8 mouse cellular contexts compared by ENCODE assay signal in genomic region chr5:25221604-25222003, GRCm38 (mm10). TPM values are rescaled to one million over a fixed set of nuclear protein-coding genes. Genes with fewer than 3 reads are reported as not detected.
DNase-seq lines count a peak whose midpoint lies in the region; ATAC-seq and TF ChIP-seq lines count a peak whose summit lies in the region.

TSS of gene Galnt11 (plus strand) at chr5:25221904.

- no peaks in the 10 kb centered on the region for H3K27me3 ChIP-seq in lung, embryonic 14.5 days (ENCODE audit: insufficient read depth, low read length)
- H3K27me3 ChIP-seq in embryonic facial prominence, embryonic 11.5 days (ENCODE audit: control insufficient read depth, insufficient read depth, low read length) = no peaks in the 10 kb centered on the region
- no peaks in the 10 kb centered on the region for H3K27me3 ChIP-seq in limb, embryonic 15.5 days
- H3K27me3 ChIP-seq in stomach, embryonic 15.5 days (replicated peaks) = no peaks in the 10 kb centered on the region

- peak within 1 kb of the TSS; percentile 63 for H3K4me3 ChIP-seq in lung, embryonic 14.5 days (ENCODE audit: low read depth, low read length)
- H3K4me3 ChIP-seq in embryonic facial prominence, embryonic 11.5 days (ENCODE audit: low read depth, low read length) = peak within 1 kb of the TSS; percentile 71
- H3K4me3 ChIP-seq in limb, embryonic 15.5 days = peak within 1 kb of the TSS; percentile 83
- H3K4me3 ChIP-seq in stomach, embryonic 15.5 days (replicated peaks) = peak within 1 kb of the TSS; percentile 75

- ATAC-seq in lung, embryonic 14.5 days (ENCODE audit: insufficient read depth) = no peak
- ATAC-seq in embryonic facial prominence, embryonic 11.5 days (replicated peaks; ENCODE audit: insufficient number of reproducible peaks, low FRiP score, low TSS enrichment, low read depth) = no peak
- ATAC-seq in limb, embryonic 15.5 days (ENCODE audit: insufficient number of reproducible peaks, low FRiP score, low TSS enrichment, low read depth) = no peak
- no peak for ATAC-seq in stomach, embryonic 15.5 days (ENCODE audit: insufficient read depth, low FRiP score, low read depth)

- peak within 1 kb of the TSS; percentile 74 for H3K4me2 ChIP-seq in lung, embryonic 14.5 days
- peak within 1 kb of the TSS; percentile 59 for H3K4me2 ChIP-seq in embryonic facial prominence, embryonic 11.5 days (ENCODE audit: low read depth, low read length)
- H3K4me2 ChIP-seq in limb, embryonic 15.5 days = peak within 1 kb of the TSS; percentile 57
- H3K4me2 ChIP-seq in stomach, embryonic 15.5 days = peak within 1 kb of the TSS; percentile 68

- intact Hi-C loops in heart, postnatal 25 days (cut with DNase I) = no loop called here

- TF ChIP-seq CTCF in lung, embryonic 14.5 days (IDR thresholded peaks at IDR 0.05; ENCODE audit: low read depth) = no peak

- WGBS in lung, embryonic 14.5 days = 84% methylated on average over 3 of the region's 3 CpGs
- 88% methylated on average over 3 of the region's 3 CpGs for WGBS in embryonic facial prominence, embryonic 11.5 days
- 78% methylated on average over 3 of the region's 3 CpGs for WGBS in limb, embryonic 15.5 days
- 82% methylated on average over 3 of the region's 3 CpGs for WGBS in stomach, embryonic 15.5 days

- H3K36me3 ChIP-seq in lung, embryonic 14.5 days (ENCODE audit: insufficient read depth) = no peaks in the 10 kb centered on the region
- no peaks in the 10 kb centered on the region for H3K36me3 ChIP-seq in embryonic facial prominence, embryonic 11.5 days (replicated peaks; ENCODE audit: control insufficient read depth, insufficient read depth, low read depth, low read length)
- H3K36me3 ChIP-seq in limb, embryonic 15.5 days = no peaks in the 10 kb centered on the region
- no peaks in the 10 kb centered on the region for H3K36me3 ChIP-seq in stomach, embryonic 15.5 days

- H3K9me3 ChIP-seq in lung, embryonic 14.5 days (ENCODE audit: low read depth, low read length) = no peaks in the 10 kb centered on the region
- no peaks in the 10 kb centered on the region for H3K9me3 ChIP-seq in embryonic facial prominence, embryonic 11.5 days (replicated peaks; ENCODE audit: control insufficient read depth, low read length)
- no peaks in the 10 kb centered on the region for H3K9me3 ChIP-seq in limb, embryonic 15.5 days
- no peaks in the 10 kb centered on the region for H3K9me3 ChIP-seq in stomach, embryonic 15.5 days

- 0 out of 2 replicates have a peak, but pooled peaks cover 3% of the 10 kb centered on the region for H3K4me1 ChIP-seq in lung, embryonic 14.5 days (ENCODE audit: insufficient read depth)
- H3K4me1 ChIP-seq in embryonic facial prominence, embryonic 11.5 days (ENCODE audit: control insufficient read depth, insufficient read depth, low read length) = no peaks in the 10 kb centered on the region
- peaks cover 4% of the 10 kb centered on the region; the same call in 1 of the 2 replicates for H3K4me1 ChIP-seq in limb, embryonic 15.5 days
- peaks cover 5% of the 10 kb centered on the region; the same call in 1 of the 2 replicates for H3K4me1 ChIP-seq in stomach, embryonic 15.5 days

- H3K9ac ChIP-seq in lung, embryonic 14.5 days = peak within 1 kb of the TSS; percentile 85
- peak within 1 kb of the TSS; percentile 92 for H3K9ac ChIP-seq in embryonic facial prominence, embryonic 11.5 days (replicated peaks; ENCODE audit: low read length)
- peak within 1 kb of the TSS; percentile 77 for H3K9ac ChIP-seq in limb, embryonic 15.5 days
- peak within 1 kb of the TSS; percentile 74 for H3K9ac ChIP-seq in stomach, embryonic 15.5 days

- peak within 1 kb of the TSS; percentile 87 for H3K27ac ChIP-seq in lung, embryonic 14.5 days (ENCODE audit: low read depth)
- H3K27ac ChIP-seq in embryonic facial prominence, embryonic 11.5 days (replicated peaks; ENCODE audit: low read depth, low read length) = peak within 1 kb of the TSS; percentile 32; the same call in 1 of the 2 replicates
- H3K27ac ChIP-seq in limb, embryonic 15.5 days = peak within 1 kb of the TSS; percentile 90
- H3K27ac ChIP-seq in stomach, embryonic 15.5 days = peak within 1 kb of the TSS; percentile 87

- DNase-seq in lung, embryonic 14.5 days = no peak
- DNase-seq in lung, postnatal 10 days = no peak
- no peak for DNase-seq in embryonic facial prominence, embryonic 11.5 days (ENCODE audit: low spot score)
- DNase-seq in heart, postnatal 25 days (ENCODE audit: low spot score) = no peak
- no peak for DNase-seq in thymus, adult 18-20 months
- DNase-seq in cerebellum, adult 9-10 months = no peak

RNA-seq across cellular contexts. Expression of gene Galnt11, which starts in this region (rescaled TPM):
- polyA plus RNA-seq in lung, embryonic 14.5 days (2014; fragmentation: Nextera tagmentation; extraction: Ambion mirVana) = 36.2 and 37.5 TPM in 2 replicates
- polyA plus RNA-seq in embryonic facial prominence, embryonic 11.5 days (2014; fragmentation: Nextera tagmentation; extraction: Ambion mirVana) = 38.4 and 40.4 TPM in 2 replicates
- total RNA-seq in heart, postnatal 25 days (2021) = 10 to 100 TPM; 22.1 to 22.4 TPM
- 38.6 and 42.0 TPM in 2 replicates for polyA plus RNA-seq in limb, embryonic 15.5 days (2015; fragmentation: Nextera tagmentation; extraction: Ambion mirVana)
- 35.5 and 38.6 TPM in 2 replicates for polyA plus RNA-seq in stomach, embryonic 15.5 days (2015; fragmentation: Nextera tagmentation; extraction: Ambion mirVana)

Comparison
In these comparisons a context has a peak if more than half of its experiments do, and no peak if none do; other contexts are left out.
1. H3K27ac ChIP-seq: peak in every context shown above with its lines; median percentile 90 in limb, embryonic 15.5 days; 87 in lung, embryonic 14.5 days; 87 in stomach, embryonic 15.5 days; 32 in embryonic facial prominence, embryonic 11.5 days.